ENCODE assay signal across 8 mouse cellular contexts in genomic region chr10:18453380-18453779, GRCm38 (mm10).
A peak's percentile ranks its signal among the peaks of the same experiment; 100 is the strongest.
DNase-seq lines count a peak whose midpoint lies in the region; ATAC-seq and TF ChIP-seq lines count a peak whose summit lies in the region.

No protein-coding gene starts in this region.

- no peak overlapping the region for H3K27ac ChIP-seq in gastrocnemius, adult 2 months
- no peak overlapping the region for H3K27ac ChIP-seq in hindbrain, postnatal 0 days
- H3K27ac ChIP-seq in left cerebral cortex, adult 2 months, result no peak overlapping the region

- H3K4me2 ChIP-seq in hindbrain, postnatal 0 days (ENCODE audit: low read depth, low read length), result no peak overlapping the region

- no peaks in the 10 kb centered on the region for H3K27me3 ChIP-seq in hindbrain, postnatal 0 days (ENCODE audit: insufficient read depth, low read length)

- H3K4me1 ChIP-seq in hindbrain, postnatal 0 days (ENCODE audit: insufficient read depth, low read length), result peaks cover 4% of the 10 kb centered on the region; the same call in 1 of the 2 replicates

- peak; percentile 96 for TF ChIP-seq CTCF in gastrocnemius, adult 2 months (IDR thresholded peaks at IDR 0.05)
- TF ChIP-seq CTCF in hindbrain, postnatal 0 days (IDR thresholded peaks at IDR 0.05; ENCODE audit: low read depth), result peak; percentile 97
- TF ChIP-seq CTCF in left cerebral cortex, adult 2 months (IDR thresholded peaks at IDR 0.05), result peak; percentile 97

- intact Hi-C loops in gastrocnemius, adult 2 months (cut with DNase I), result loop anchor here (1.0 kb wide), 1 partner anchor 75 kb away; no protein-coding TSS in a partner anchor
- intact Hi-C loops in left cerebral cortex, adult 2 months (cut with DNase I), result loop anchor here (1.0 to 10.0 kb wide), 3 partner anchors 61 to 291 kb away; partner anchors contain the start of gene Arfgef3

- peak; percentile 73; the same call in 1 of the 2 replicates for ATAC-seq in common myeloid progenitor, adult 5-6 weeks (replicated peaks; ENCODE audit: low read depth, poor library complexity, severe bottlenecking)
- ATAC-seq in hindbrain, postnatal 0 days, result peak; percentile 81
- peak; percentile 69 for ATAC-seq in megakaryocyte, adult 5-6 weeks (ENCODE audit: poor library complexity, severe bottlenecking)

- no peaks in the 10 kb centered on the region for H3K9me3 ChIP-seq in hindbrain, postnatal 0 days (ENCODE audit: low read length)

- WGBS in hindbrain, postnatal 0 days, result 22% methylated on average over 4 of the region's 4 CpGs

- H3K9ac ChIP-seq in hindbrain, postnatal 0 days (replicated peaks; ENCODE audit: low read length), result no peak overlapping the region

- no peaks in the 10 kb centered on the region for H3K36me3 ChIP-seq in hindbrain, postnatal 0 days (ENCODE audit: insufficient read depth, low read length)

- no peak overlapping the region for H3K4me3 ChIP-seq in gastrocnemius, adult 2 months
- no peak overlapping the region for H3K4me3 ChIP-seq in hindbrain, postnatal 0 days (ENCODE audit: low read length)
- H3K4me3 ChIP-seq in left cerebral cortex, adult 2 months, result no peak overlapping the region

- DNase-seq in R1 (ENCODE audit: low read depth, low spot score), result peak; percentile 72
- DNase-seq in gastrocnemius, adult 2 months, result peak; percentile 86
- DNase-seq in hindbrain, postnatal 0 days (ENCODE audit: low spot score), result peak; percentile 92
- peak; percentile 81 to 86 for DNase-seq in left cerebral cortex, adult 2 months (ENCODE audit: extremely low spot score in 1 of 2, low spot score in 2 of 2)
- peak; percentile 81 for DNase-seq in right cerebral cortex, postnatal 25 days
- peak; percentile 52 to 80 for DNase-seq in urinary bladder, postnatal 36 days (ENCODE audit: low spot score in 2 of 2)
